Mouse (Mus musculus) heart, postnatal 0 days (tissue): ENCODE data around the gene Crim1. TPM values are rescaled to one million over a fixed set of nuclear protein-coding genes. Genes with fewer than 3 reads are reported as not detected.
"Not testable (repeated sequence)": the region's sequence is repeated elsewhere in the genome, so short reads cannot be mapped to it uniquely, and the experiment has no call there.

Experiments
- ATAC-seq: fragments of 200-750 bp; cut with Nextera tagmentation; 2 replicates; pipeline ENCODE4 v1.8.0; 2017; ENCODE audit warnings: low read depth, moderate number of reproducible peaks, moderate library complexity; ENCODE audit not compliant: insufficient read depth
- DNase-seq: peaks from one replicate; pipeline ENCODE4 v3.0.0-alpha.2; 2016; ENCODE audit warnings: low spot score
- H3K27ac ChIP-seq: fragments of 300-500 bp; sonication (generic); 2 replicates; pipeline ENCODE4 v1.5.1; 2014; ENCODE audit warnings: low read depth, mild to moderate bottlenecking
- H3K27me3 ChIP-seq: fragments of 300-500 bp; sonication (generic); 2 replicates; pipeline ENCODE4 v1.6.1; 2014; ENCODE audit warnings: low read length, mixed read lengths; ENCODE audit not compliant: control insufficient read depth, insufficient read depth
- H3K36me3 ChIP-seq: fragments of 300-500 bp; sonication (generic); replicated peaks from 2 replicates; pipeline ENCODE4 v1.6.1; 2014; ENCODE audit warnings: low read length, mixed read lengths; ENCODE audit not compliant: control insufficient read depth, insufficient read depth
- H3K4me1 ChIP-seq: fragments of 300-500 bp; sonication (generic); 2 replicates; pipeline ENCODE4 v1.6.1; 2014; ENCODE audit warnings: antibody characterized with exemption; ENCODE audit not compliant: control insufficient read depth, insufficient read depth
- H3K4me2 ChIP-seq: fragments of 300-500 bp; sonication (generic); 2 replicates; pipeline ENCODE4 v1.6.1; 2014; ENCODE audit warnings: low read depth, mild to moderate bottlenecking, low read length, moderate library complexity
- H3K4me3 ChIP-seq: fragments of 300-500 bp; sonication (generic); 2 replicates; pipeline ENCODE4 v1.5.1; 2014; ENCODE audit warnings: low read depth, low read length
- H3K9ac ChIP-seq: fragments of 300-500 bp; sonication (generic); replicated peaks from 2 replicates; pipeline ENCODE4 v1.6.1; 2014; ENCODE audit warnings: low read depth, low read length, mixed read lengths
- H3K9me3 ChIP-seq: fragments of 300-500 bp; sonication (generic); replicated peaks from 2 replicates; pipeline ENCODE4 v1.6.1; 2016; ENCODE audit warnings: low read length; ENCODE audit not compliant: control insufficient read depth
- CTCF ChIP-seq: IDR thresholded peaks from 2 replicates; pipeline ENCODE4 v1.5.1; 2016; ENCODE audit warnings: antibody characterized with exemption, control low read depth, low read depth
- EP300 ChIP-seq: IDR thresholded peaks from 2 replicates; pipeline ENCODE4 v1.6.1; 2016; ENCODE audit warnings: antibody characterized with exemption, low read depth
- whole genome bisulfite sequencing: fragments of 180-500 bp; shearing (Covaris S2); extraction: QIAGEN DNeasy Blood & Tissue Kit; methylation state at CpG from one replicate; pipeline ENCODE4 v1.1.7; 2014; 5-methylcytosine and 5-hydroxymethylcytosine counted together
- polyA plus RNA-seq: library from polyadenylated mRNA; unstranded; fragments of >200 nt; fragmentation: Nextera tagmentation; extraction: Ambion mirVana; gene quantifications from 2 replicates; pipeline ENCODE4 v1.2.1, GENCODE M21; 2015
- total RNA-seq: library from RNA; depleted of rRNA; stranded (reverse); fragments of >200 nt; gene quantifications from 2 replicates; pipeline ENCODE4 v1.2.3, GENCODE M21; 2014; ENCODE audit warnings: low replicate concordance

Crim1 gene
- total and polyA plus RNA-seq, 2 experiments from 2014 or later = 3.3 to 47.5 TPM

GRCm38 (mm10) chr17:78250149-78250938, 50.3 kb downstream of the Crim1 start:
- H3K9me3 ChIP-seq = no peaks in the 10 kb centered on the region
- H3K36me3 ChIP-seq = no peaks in the 10 kb centered on the region
- H3K9ac ChIP-seq = no peak overlapping the region
- DNase-seq (peak; percentile 73), ATAC-seq (peak; percentile 57)
- no peak for TF ChIP-seq CTCF
- peak; percentile 39; the same call in 1 of the 2 replicates for TF ChIP-seq EP300
- no peak overlapping the region for H3K4me2 ChIP-seq
- 61% methylated on average over 14 of the region's 14 CpGs for WGBS
- H3K4me1 ChIP-seq = peaks cover 16% of the 10 kb centered on the region
- H3K4me3 ChIP-seq = no peak overlapping the region
- H3K27ac ChIP-seq = peak overlapping the region; percentile 53; the same call in 1 of the 2 replicates
- no peaks in the 10 kb centered on the region for H3K27me3 ChIP-seq

- 76% methylated on average over 2 of the region's 2 CpGs for WGBS
- not testable (repeated sequence) for H3K4me3 ChIP-seq, ATAC-seq
Observed at GRCm38 (mm10) chr17:78253587-78253986, 53.5 kb downstream of the Crim1 start.

GRCm38 (mm10) chr17:78254256-78254655, 54.2 kb downstream of the Crim1 start:
- DNase-seq (no peak), ATAC-seq (no peak)
- no peaks in the 10 kb centered on the region for H3K4me1 ChIP-seq
- H3K9ac ChIP-seq = no peak overlapping the region
- TF ChIP-seq EP300 = no peak
- no peak for TF ChIP-seq CTCF
- no peak overlapping the region for H3K27ac ChIP-seq
- no peaks in the 10 kb centered on the region for H3K27me3 ChIP-seq
- H3K4me3 ChIP-seq = no peak overlapping the region
- WGBS = 68% methylated on average over 8 of the region's 8 CpGs
- no peaks in the 10 kb centered on the region for H3K36me3 ChIP-seq
- no peaks in the 10 kb centered on the region for H3K9me3 ChIP-seq
- no peak overlapping the region for H3K4me2 ChIP-seq

More at GRCm38 (mm10) chr17:78253587-78253986, 53.5 kb downstream of the Crim1 start:
- not testable (repeated sequence) for H3K27me3 ChIP-seq, H3K27ac ChIP-seq, H3K4me2 ChIP-seq, H3K36me3 ChIP-seq, H3K4me1 ChIP-seq, DNase-seq, H3K9me3 ChIP-seq, H3K9ac ChIP-seq

- DNase-seq (no peak), ATAC-seq (no peak)
- Histone ChIP-seq H3K4me2 (no peak overlapping the region), H3K27ac (no peak overlapping the region), H3K9ac (no peak overlapping the region), H3K36me3 (no peaks in the 10 kb centered on the region), H3K4me3 (no peak overlapping the region), H3K9me3 (no peaks in the 10 kb centered on the region), H3K27me3 (no peaks in the 10 kb centered on the region), H3K4me1 (no peaks in the 10 kb centered on the region)
- 93% methylated on average over 9 of the region's 9 CpGs for WGBS
- no peak for TF ChIP-seq CTCF
- no peak for TF ChIP-seq EP300
Observed at GRCm38 (mm10) chr17:78255711-78256110, 55.7 kb downstream of the Crim1 start.

GRCm38 (mm10) chr17:78256534-78256933, 56.5 kb downstream of the Crim1 start:
- H3K4me3 ChIP-seq = no peak overlapping the region
- no peak for ATAC-seq
- WGBS = 81% methylated on average over 8 of the region's 8 CpGs

GRCm38 (mm10) chr17:78261684-78262083, 61.6 kb downstream of the Crim1 start:
- DNase-seq (no peak), ATAC-seq (no peak)
- no peak overlapping the region for H3K4me3 ChIP-seq
- H3K9ac ChIP-seq = no peak overlapping the region
- H3K27me3 ChIP-seq = no peaks in the 10 kb centered on the region
- H3K4me1 ChIP-seq = no peaks in the 10 kb centered on the region
- no peaks in the 10 kb centered on the region for H3K9me3 ChIP-seq
- no peaks in the 10 kb centered on the region for H3K36me3 ChIP-seq
- H3K27ac ChIP-seq = no peak overlapping the region
- TF ChIP-seq EP300 = no peak
- TF ChIP-seq CTCF = no peak
- WGBS = 90% methylated on average over 4 of the region's 4 CpGs
- H3K4me2 ChIP-seq = no peak overlapping the region

More at GRCm38 (mm10) chr17:78256534-78256933, 56.5 kb downstream of the Crim1 start:
- H3K36me3 ChIP-seq = no peaks in the 10 kb centered on the region
- no peak for DNase-seq
- H3K4me1 ChIP-seq = no peaks in the 10 kb centered on the region
- no peaks in the 10 kb centered on the region for H3K27me3 ChIP-seq
- H3K27ac ChIP-seq = no peak overlapping the region
- TF ChIP-seq EP300 (no peak), CTCF (no peak)
- H3K9ac ChIP-seq = no peak overlapping the region
- no peaks in the 10 kb centered on the region for H3K9me3 ChIP-seq
- no peak overlapping the region for H3K4me2 ChIP-seq
